Mouse (Mus musculus) neural tube, embryonic 13.5 days (tissue): ENCODE results near the gene Chrnb4. TPM values are rescaled to one million over a fixed set of nuclear protein-coding genes. Genes with fewer than 3 reads are reported as not detected.

ENCODE experiments used
- ATAC-seq: fragments of 200-750 bp; cut with Nextera tagmentation; 2 replicates; pipeline ENCODE4 v1.8.0; 2017; ENCODE audit warnings: low read depth, mild to moderate bottlenecking, moderate TSS enrichment, moderate library complexity
- H3K27ac ChIP-seq: fragments of 300-500 bp; sonication (generic); replicated peaks from 2 replicates; pipeline ENCODE4 v1.5.1; 2015; ENCODE audit warnings: moderate library complexity, mild to moderate bottlenecking, inconsistent platforms
- H3K27me3 ChIP-seq: fragments of 300-500 bp; sonication (generic); 2 replicates; pipeline ENCODE4 v1.6.1; 2015; ENCODE audit warnings: mild to moderate bottlenecking, inconsistent platforms
- H3K36me3 ChIP-seq: fragments of 300-500 bp; sonication (generic); 2 replicates; pipeline ENCODE4 v1.6.1; 2015; ENCODE audit warnings: mild to moderate bottlenecking, inconsistent platforms
- H3K4me1 ChIP-seq: fragments of 300-500 bp; sonication (generic); replicated peaks from 2 replicates; pipeline ENCODE4 v1.6.1; 2015; ENCODE audit warnings: inconsistent platforms
- H3K4me2 ChIP-seq: fragments of 300-500 bp; sonication (generic); 2 replicates; pipeline ENCODE4 v1.6.1; 2015; ENCODE audit warnings: inconsistent platforms, mild to moderate bottlenecking, moderate library complexity
- H3K4me3 ChIP-seq: fragments of 300-500 bp; sonication (generic); 2 replicates; pipeline ENCODE4 v1.5.1; 2015; ENCODE audit warnings: mild to moderate bottlenecking, inconsistent platforms
- H3K9ac ChIP-seq: fragments of 300-500 bp; sonication (generic); 2 replicates; pipeline ENCODE4 v1.6.1; 2015; ENCODE audit warnings: moderate library complexity, mild to moderate bottlenecking, inconsistent platforms
- H3K9me3 ChIP-seq: fragments of 300-500 bp; sonication (generic); 2 replicates; pipeline ENCODE4 v1.6.1; 2016; ENCODE audit warnings: inconsistent platforms
- WGBS: fragments of 180-500 bp; shearing (Covaris S2); methylation state at CpG from one replicate; pipeline ENCODE4 v1.1.7; 2015; 5-methylcytosine and 5-hydroxymethylcytosine counted together
- polyA plus RNA-seq: library from polyadenylated mRNA; unstranded; fragments of >200 nt; fragmentation: Nextera tagmentation; extraction: Ambion mirVana; gene quantifications from 2 replicates; pipeline ENCODE4 v1.2.1, GENCODE M21; 2015

Gene Chrnb4
- 1.6 and 1.8 TPM in 2 replicates for polyA plus RNA-seq

GRCm38 (mm10) chr9:55048211-55048880 is at the start of gene Chrnb4:
Chrnb4 (minus strand) TSS chr9:55048779.
- Histone ChIP-seq H3K36me3 (no peaks in the 10 kb centered on the region), H3K4me2 (peak within 1 kb of the TSS; percentile 87), H3K27ac (no peak within 1 kb of the TSS), H3K4me3 (peak within 1 kb of the TSS; percentile 48), H3K27me3 (peaks cover 10% of the 10 kb centered on the region), H3K9ac (peak within 1 kb of the TSS; percentile 69), H3K4me1 (peaks cover 36% of the 10 kb centered on the region), H3K9me3 (no peaks in the 10 kb centered on the region)
- WGBS, result under 1% methylated on average over 23 of the region's 23 CpGs
- ATAC-seq, result peak; percentile 60

GRCm38 (mm10) chr9:55096870-55097269 is 48.3 kb upstream of the Chrnb4 start:
- ATAC-seq, result no peak
- no peak overlapping the region for H3K27ac ChIP-seq
- no peaks in the 10 kb centered on the region for H3K36me3 ChIP-seq
- no peak overlapping the region for H3K9ac ChIP-seq
- no peaks in the 10 kb centered on the region for H3K9me3 ChIP-seq
- no peaks in the 10 kb centered on the region for H3K4me1 ChIP-seq
- H3K4me2 ChIP-seq, result no peak overlapping the region
- no peak overlapping the region for H3K4me3 ChIP-seq
- 91% methylated on average over 4 of the region's 4 CpGs for WGBS
- H3K27me3 ChIP-seq, result no peaks in the 10 kb centered on the region

GRCm38 (mm10) chr9:55096033-55096432 is 47.5 kb upstream of the Chrnb4 start:
- ATAC-seq, result no peak
- no peaks in the 10 kb centered on the region for H3K36me3 ChIP-seq
- H3K9ac ChIP-seq, result no peak overlapping the region
- no peaks in the 10 kb centered on the region for H3K4me1 ChIP-seq
- H3K4me3 ChIP-seq, result no peak overlapping the region
- 67% methylated on average over 3 of the region's 3 CpGs for WGBS
- H3K9me3 ChIP-seq, result no peaks in the 10 kb centered on the region
- no peak overlapping the region for H3K27ac ChIP-seq
- no peaks in the 10 kb centered on the region for H3K27me3 ChIP-seq
- no peak overlapping the region for H3K4me2 ChIP-seq

- Histone ChIP-seq H3K4me2 (no peak overlapping the region), H3K9me3 (no peaks in the 10 kb centered on the region), H3K4me1 (peaks cover 7% of the 10 kb centered on the region), H3K27me3 (no peaks in the 10 kb centered on the region), H3K4me3 (no peak overlapping the region), H3K36me3 (no peaks in the 10 kb centered on the region), H3K27ac (0 out of 2 replicates have a peak overlapping the region, but pooled peaks have one; percentile 38), H3K9ac (0 out of 2 replicates have a peak overlapping the region, but pooled peaks have one; percentile 12)
- 7% methylated on average over 5 of the region's 5 CpGs for WGBS
- no peak for ATAC-seq
These were observed 41.6 kb upstream of the Chrnb4 start for GRCm38 (mm10) chr9:55090141-55090540.

GRCm38 (mm10) chr9:55089226-55089625 is 40.6 kb upstream of the Chrnb4 start:
- H3K4me2 ChIP-seq, result no peak overlapping the region
- no peaks in the 10 kb centered on the region for H3K36me3 ChIP-seq
- peaks cover 11% of the 10 kb centered on the region for H3K4me1 ChIP-seq
- H3K4me3 ChIP-seq, result no peak overlapping the region
- no peaks in the 10 kb centered on the region for H3K9me3 ChIP-seq
- H3K9ac ChIP-seq, result no peak overlapping the region
- no peaks in the 10 kb centered on the region for H3K27me3 ChIP-seq
- no peak overlapping the region for H3K27ac ChIP-seq
- 87% methylated on average over 2 of the region's 2 CpGs for WGBS
- ATAC-seq, result no peak

GRCm38 (mm10) chr9:55083154-55083913 is 34.8 kb upstream of the Chrnb4 start:
- H3K9ac ChIP-seq, result no peak overlapping the region
- H3K36me3 ChIP-seq, result no peaks in the 10 kb centered on the region
- H3K4me3 ChIP-seq, result no peak overlapping the region
- H3K27me3 ChIP-seq, result no peaks in the 10 kb centered on the region
- peak overlapping the region; percentile 85 for H3K27ac ChIP-seq
- H3K4me2 ChIP-seq, result no peak overlapping the region
- no peaks in the 10 kb centered on the region for H3K9me3 ChIP-seq
- H3K4me1 ChIP-seq, result peaks cover 26% of the 10 kb centered on the region
- peak; percentile 96 for ATAC-seq
- 3% methylated on average over 7 of the region's 7 CpGs for WGBS

- Histone ChIP-seq H3K4me2 (no peak overlapping the region), H3K27ac (peak overlapping the region; percentile 78), H3K36me3 (no peaks in the 10 kb centered on the region), H3K4me3 (no peak overlapping the region), H3K27me3 (no peaks in the 10 kb centered on the region), H3K9me3 (no peaks in the 10 kb centered on the region), H3K4me1 (peaks cover 27% of the 10 kb centered on the region), H3K9ac (no peak overlapping the region)
- WGBS, result 49% methylated on average over 5 of the region's 5 CpGs
- no peak for ATAC-seq
These were observed 19.3 kb upstream of the Chrnb4 start for GRCm38 (mm10) chr9:55067965-55068265.

GRCm38 (mm10) chr9:55067260-55067964 is 18.8 kb upstream of the Chrnb4 start:
- no peaks in the 10 kb centered on the region for H3K36me3 ChIP-seq
- WGBS, result 23% methylated on average over 8 of the region's 8 CpGs
- H3K4me1 ChIP-seq, result peaks cover 27% of the 10 kb centered on the region
- peak overlapping the region; percentile 78 for H3K27ac ChIP-seq
- ATAC-seq, result peak; percentile 43; the same call in 1 of the 2 replicates
- H3K4me3 ChIP-seq, result no peak overlapping the region
- H3K9me3 ChIP-seq, result no peaks in the 10 kb centered on the region
- H3K4me2 ChIP-seq, result no peak overlapping the region
- H3K27me3 ChIP-seq, result no peaks in the 10 kb centered on the region
- no peak overlapping the region for H3K9ac ChIP-seq

GRCm38 (mm10) chr9:55065241-55065640 is 16.7 kb upstream of the Chrnb4 start:
- Histone ChIP-seq H3K4me2 (no peak overlapping the region), H3K4me1 (peaks cover 27% of the 10 kb centered on the region), H3K36me3 (no peaks in the 10 kb centered on the region), H3K9me3 (no peaks in the 10 kb centered on the region), H3K27me3 (no peaks in the 10 kb centered on the region), H3K9ac (no peak overlapping the region), H3K4me3 (no peak overlapping the region), H3K27ac (no peak overlapping the region)
- WGBS, result 91% methylated on average over 9 of the region's 9 CpGs
- ATAC-seq, result no peak

GRCm38 (mm10) chr9:55058067-55058466 is 9.5 kb upstream of the Chrnb4 start:
- no peak for ATAC-seq

GRCm38 (mm10) chr9:55055386-55055930 is 6.9 kb upstream of the Chrnb4 start:
- Histone ChIP-seq H3K4me2 (no peak overlapping the region), H3K9me3 (no peaks in the 10 kb centered on the region), H3K4me3 (no peak overlapping the region), H3K9ac (no peak overlapping the region), H3K36me3 (no peaks in the 10 kb centered on the region), H3K4me1 (peaks cover 4% of the 10 kb centered on the region; the same call in 1 of the 2 replicates), H3K27ac (no peak overlapping the region), H3K27me3 (no peaks in the 10 kb centered on the region)
- no peak for ATAC-seq
- 32% methylated on average over 2 of the region's 2 CpGs for WGBS

More at GRCm38 (mm10) chr9:55058067-55058466, 9.5 kb upstream of the Chrnb4 start:
- no peaks in the 10 kb centered on the region for H3K27me3 ChIP-seq
- no peak overlapping the region for H3K27ac ChIP-seq
- H3K36me3 ChIP-seq, result no peaks in the 10 kb centered on the region
- no peak overlapping the region for H3K9ac ChIP-seq
- peaks cover 4% of the 10 kb centered on the region; the same call in 1 of the 2 replicates for H3K4me1 ChIP-seq
- no peak overlapping the region for H3K4me2 ChIP-seq
- no peak overlapping the region for H3K4me3 ChIP-seq
- no peaks in the 10 kb centered on the region for H3K9me3 ChIP-seq
- 96% methylated on average over 4 of the region's 4 CpGs for WGBS

GRCm38 (mm10) chr9:55046764-55047163 is 1.8 kb downstream of the Chrnb4 start:
- 0% methylated on average over 3 of the region's 3 CpGs for WGBS
- peaks cover 10% of the 10 kb centered on the region for H3K27me3 ChIP-seq
- no peak overlapping the region for H3K27ac ChIP-seq
- H3K4me3 ChIP-seq, result no peak overlapping the region
- H3K4me2 ChIP-seq, result no peak overlapping the region
- peaks cover 36% of the 10 kb centered on the region for H3K4me1 ChIP-seq
- no peaks in the 10 kb centered on the region for H3K36me3 ChIP-seq
- H3K9me3 ChIP-seq, result no peaks in the 10 kb centered on the region
- no peak overlapping the region for H3K9ac ChIP-seq
- ATAC-seq, result no peak
